In the genomic region with DNA sequence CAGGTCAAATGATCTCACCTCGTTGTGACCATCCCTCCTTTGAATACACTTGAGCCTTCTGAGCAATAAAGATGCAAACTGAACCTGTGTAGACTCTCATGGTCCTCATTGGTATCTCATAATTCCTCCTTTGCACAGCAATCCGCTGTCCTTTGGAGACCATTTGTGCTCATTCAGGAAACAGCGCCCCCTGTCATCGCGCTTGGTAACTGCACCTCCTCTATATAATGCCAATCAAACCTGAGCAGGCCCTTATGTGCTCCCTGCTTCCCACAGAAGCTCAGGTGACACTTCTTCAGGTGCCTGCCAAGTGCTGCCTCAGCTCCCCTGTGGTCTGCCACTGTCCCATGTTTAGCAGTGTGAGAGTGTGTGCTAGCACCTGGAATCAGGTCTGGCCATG, we compare ENCODE assay signal across 9 mouse cellular contexts. TPM values are rescaled to one million over a fixed set of nuclear protein-coding genes. Genes with fewer than 3 reads are reported as not detected.
DNase-seq lines count a peak whose midpoint lies in the region; ATAC-seq lines count a peak whose summit lies in the region.
"Had no signal": no experiment of that assay in that cellular context is flagged by ENCODE, and none has a peak within 500 bp of the region (broad histone marks: within the 10 kb centered on the region; RNA-seq: fewer than 3 reads in every experiment).

No protein-coding gene starts in this region.

- no peak overlapping the region for H3K4me3 ChIP-seq in hindbrain, embryonic 10.5 days
- H3K4me3 ChIP-seq in hindbrain, embryonic 16.5 days (ENCODE audit: low read length), result no peak overlapping the region
- no peak overlapping the region for H3K4me3 ChIP-seq in embryonic facial prominence, embryonic 11.5 days (ENCODE audit: low read depth, low read length)
- H3K4me3 ChIP-seq: limb, embryonic 12.5 days had no signal

- H3K4me1 ChIP-seq in hindbrain, embryonic 10.5 days (replicated peaks), result peaks cover 7% of the 10 kb centered on the region; the same call in 1 of the 2 replicates
- H3K4me1 ChIP-seq in hindbrain, embryonic 16.5 days (ENCODE audit: control insufficient read depth, insufficient read depth, low read depth, low read length), result no peaks in the 10 kb centered on the region
- H3K4me1 ChIP-seq in embryonic facial prominence, embryonic 11.5 days (ENCODE audit: control insufficient read depth, insufficient read depth, low read length), result no peaks in the 10 kb centered on the region

- H3K27ac ChIP-seq in hindbrain, embryonic 10.5 days, result 0 out of 2 replicates have a peak overlapping the region, but pooled peaks have one; percentile 35
- no peak overlapping the region for H3K27ac ChIP-seq in hindbrain, embryonic 16.5 days (ENCODE audit: low read depth, low read length)
- H3K27ac ChIP-seq in embryonic facial prominence, embryonic 11.5 days (replicated peaks; ENCODE audit: low read depth, low read length), result no peak overlapping the region
- H3K27ac ChIP-seq: limb, embryonic 12.5 days had no signal

- H3K27me3 ChIP-seq in hindbrain, embryonic 10.5 days (ENCODE audit: insufficient read depth, poor library complexity, severe bottlenecking), result no peaks in the 10 kb centered on the region
- H3K27me3 ChIP-seq in hindbrain, embryonic 16.5 days (replicated peaks; ENCODE audit: control insufficient read depth, insufficient read depth, low read length), result no peaks in the 10 kb centered on the region; the same call in 1 of the 2 replicates
- H3K27me3 ChIP-seq in embryonic facial prominence, embryonic 11.5 days (ENCODE audit: control insufficient read depth, insufficient read depth, low read length), result no peaks in the 10 kb centered on the region
- H3K27me3 ChIP-seq: limb, embryonic 12.5 days had no signal

- no peaks in the 10 kb centered on the region for H3K9me3 ChIP-seq in hindbrain, embryonic 10.5 days
- H3K9me3 ChIP-seq in hindbrain, embryonic 16.5 days (ENCODE audit: control insufficient read depth, low read length), result no peaks in the 10 kb centered on the region
- no peaks in the 10 kb centered on the region for H3K9me3 ChIP-seq in embryonic facial prominence, embryonic 11.5 days (replicated peaks; ENCODE audit: control insufficient read depth, low read length)
- H3K9me3 ChIP-seq: limb, embryonic 12.5 days had no signal

- DNase-seq in hindbrain, embryonic 10.5 days (ENCODE audit: low spot score), result peak; percentile 33
- DNase-seq in urinary bladder, adult 2 months (ENCODE audit: low spot score), result peak; percentile 18
- DNase-seq in urinary bladder, postnatal 36 days (ENCODE audit: low spot score in 2 of 2), result no peak
- DNase-seq in embryonic facial prominence, embryonic 11.5 days (ENCODE audit: low spot score), result peak; percentile 50
- peak; percentile 28 to 38 for DNase-seq in natural killer cell, adult 2 months (ENCODE audit: low spot score in 2 of 2)
- DNase-seq in yolk sac, embryonic 10.5 days (ENCODE audit: low spot score), result no peak
- no peak for DNase-seq in layer of hippocampus, postnatal 14 days (ENCODE audit: low spot score in 2 of 2)

- no peak overlapping the region for H3K9ac ChIP-seq in hindbrain, embryonic 16.5 days (ENCODE audit: low read depth, low read length)
- no peak overlapping the region for H3K9ac ChIP-seq in embryonic facial prominence, embryonic 11.5 days (replicated peaks; ENCODE audit: low read length)
- H3K9ac ChIP-seq: limb, embryonic 12.5 days had no signal

- no peaks in the 10 kb centered on the region for H3K36me3 ChIP-seq in hindbrain, embryonic 10.5 days
- H3K36me3 ChIP-seq in hindbrain, embryonic 16.5 days (ENCODE audit: control insufficient read depth, insufficient read depth, low read length), result no peaks in the 10 kb centered on the region
- H3K36me3 ChIP-seq in embryonic facial prominence, embryonic 11.5 days (replicated peaks; ENCODE audit: control insufficient read depth, insufficient read depth, low read depth, low read length), result no peaks in the 10 kb centered on the region
- H3K36me3 ChIP-seq: limb, embryonic 12.5 days had no signal

- 31% methylated on average over 5 of the region's 5 CpGs for WGBS in hindbrain, embryonic 10.5 days
- WGBS in hindbrain, embryonic 16.5 days, result 26% methylated on average over 5 of the region's 5 CpGs
- WGBS in embryonic facial prominence, embryonic 11.5 days, result 32% methylated on average over 5 of the region's 5 CpGs

- no peak overlapping the region for H3K4me2 ChIP-seq in hindbrain, embryonic 16.5 days (ENCODE audit: low read length)
- no peak overlapping the region for H3K4me2 ChIP-seq in embryonic facial prominence, embryonic 11.5 days (ENCODE audit: low read depth, low read length)
- H3K4me2 ChIP-seq: limb, embryonic 12.5 days had no signal

- ATAC-seq in hindbrain, embryonic 16.5 days, result no peak
- 0 out of 2 replicates have a peak, but pooled peaks have one; percentile 60 for ATAC-seq in embryonic facial prominence, embryonic 11.5 days (replicated peaks; ENCODE audit: insufficient number of reproducible peaks, low FRiP score, low TSS enrichment, low read depth)

RNA-seq across cellular contexts. Expression of gene Gm2696, which starts 1.0 kb away (rescaled TPM):
- polyA plus RNA-seq in hindbrain, embryonic 10.5 days (2016; fragmentation: Nextera tagmentation; extraction: Ambion mirVana), result not detected in 2 replicates
- polyA plus RNA-seq in hindbrain, embryonic 16.5 days (2015; fragmentation: Nextera tagmentation; extraction: Ambion mirVana), result not detected in 2 replicates
- polyA plus RNA-seq in urinary bladder, adult 2 months (2012; rRNA removed), result 0.12 TPM in 1 of 2 replicates, not detected in the other
- polyA plus RNA-seq in embryonic facial prominence, embryonic 11.5 days (2014; fragmentation: Nextera tagmentation; extraction: Ambion mirVana), result not detected in 2 replicates
- total RNA-seq in layer of hippocampus, postnatal 14 days (2021), result not detected
- polyA plus RNA-seq: limb, embryonic 12.5 days had no signal

RNA-seq across cellular contexts. Expression of gene Gm9507, which starts 3.9 kb away (rescaled TPM):
- not detected in 2 replicates for polyA plus RNA-seq in hindbrain, embryonic 10.5 days (2016; fragmentation: Nextera tagmentation; extraction: Ambion mirVana)
- polyA plus RNA-seq in hindbrain, embryonic 16.5 days (2015; fragmentation: Nextera tagmentation; extraction: Ambion mirVana), result not detected in 2 replicates
- not detected in 2 replicates for polyA plus RNA-seq in urinary bladder, adult 2 months (2012; rRNA removed)
- polyA plus RNA-seq in embryonic facial prominence, embryonic 11.5 days (2014; fragmentation: Nextera tagmentation; extraction: Ambion mirVana), result not detected in 2 replicates
- total RNA-seq in layer of hippocampus, postnatal 14 days (2021), result not detected
- polyA plus RNA-seq: limb, embryonic 12.5 days had no signal

RNA-seq across cellular contexts. Expression of gene Krtap10-4, which starts 11.4 kb away (rescaled TPM):
- not detected in 2 replicates for polyA plus RNA-seq in hindbrain, embryonic 10.5 days (2016; fragmentation: Nextera tagmentation; extraction: Ambion mirVana)
- polyA plus RNA-seq in hindbrain, embryonic 16.5 days (2015; fragmentation: Nextera tagmentation; extraction: Ambion mirVana), result not detected in 2 replicates
- not detected in 2 replicates for polyA plus RNA-seq in urinary bladder, adult 2 months (2012; rRNA removed)
- polyA plus RNA-seq in embryonic facial prominence, embryonic 11.5 days (2014; fragmentation: Nextera tagmentation; extraction: Ambion mirVana), result not detected in 2 replicates
- total RNA-seq in layer of hippocampus, postnatal 14 days (2021), result not detected
- polyA plus RNA-seq: limb, embryonic 12.5 days had no signal

RNA-seq across cellular contexts. Expression of gene Gm19668, which starts 16.6 kb away (rescaled TPM):
- not detected in 2 replicates for polyA plus RNA-seq in hindbrain, embryonic 10.5 days (2016; fragmentation: Nextera tagmentation; extraction: Ambion mirVana)
- not detected in 2 replicates for polyA plus RNA-seq in hindbrain, embryonic 16.5 days (2015; fragmentation: Nextera tagmentation; extraction: Ambion mirVana)
- not detected in 2 replicates for polyA plus RNA-seq in urinary bladder, adult 2 months (2012; rRNA removed)
- not detected in 2 replicates for polyA plus RNA-seq in embryonic facial prominence, embryonic 11.5 days (2014; fragmentation: Nextera tagmentation; extraction: Ambion mirVana)
- total RNA-seq in layer of hippocampus, postnatal 14 days (2021), result not detected
- polyA plus RNA-seq: limb, embryonic 12.5 days had no signal

RNA-seq across cellular contexts. Expression of gene Krtap10-10, which starts 20.2 kb away (rescaled TPM):
- polyA plus RNA-seq in hindbrain, embryonic 10.5 days (2016; fragmentation: Nextera tagmentation; extraction: Ambion mirVana), result not detected in 2 replicates
- not detected in 2 replicates for polyA plus RNA-seq in hindbrain, embryonic 16.5 days (2015; fragmentation: Nextera tagmentation; extraction: Ambion mirVana)
- polyA plus RNA-seq in urinary bladder, adult 2 months (2012; rRNA removed), result not detected in 2 replicates
- not detected in 2 replicates for polyA plus RNA-seq in embryonic facial prominence, embryonic 11.5 days (2014; fragmentation: Nextera tagmentation; extraction: Ambion mirVana)
- total RNA-seq in layer of hippocampus, postnatal 14 days (2021), result not detected
- polyA plus RNA-seq: limb, embryonic 12.5 days had no signal

Comparison
In these comparisons a context has a peak if more than half of its experiments do, and no peak if none do; other contexts are left out.
1. DNase-seq: peak in hindbrain, embryonic 10.5 days (single experiment), urinary bladder, adult 2 months (single experiment), embryonic facial prominence, embryonic 11.5 days (single experiment) and natural killer cell, adult 2 months (2 of 2); none in urinary bladder, postnatal 36 days (0 of 2), yolk sac, embryonic 10.5 days (single experiment) and layer of hippocampus, postnatal 14 days (0 of 2).